Mouse (Mus musculus): ENCODE measurements around the gene Jmjd6. TPM values are rescaled to one million over a fixed set of nuclear protein-coding genes. Genes with fewer than 3 reads are reported as not detected.

Gene Jmjd6
- polyA plus RNA-seq (2015; fragmentation: Nextera tagmentation; extraction: Ambion mirVana), result 83.4 and 86.0 TPM in 2 replicates

DNA sequence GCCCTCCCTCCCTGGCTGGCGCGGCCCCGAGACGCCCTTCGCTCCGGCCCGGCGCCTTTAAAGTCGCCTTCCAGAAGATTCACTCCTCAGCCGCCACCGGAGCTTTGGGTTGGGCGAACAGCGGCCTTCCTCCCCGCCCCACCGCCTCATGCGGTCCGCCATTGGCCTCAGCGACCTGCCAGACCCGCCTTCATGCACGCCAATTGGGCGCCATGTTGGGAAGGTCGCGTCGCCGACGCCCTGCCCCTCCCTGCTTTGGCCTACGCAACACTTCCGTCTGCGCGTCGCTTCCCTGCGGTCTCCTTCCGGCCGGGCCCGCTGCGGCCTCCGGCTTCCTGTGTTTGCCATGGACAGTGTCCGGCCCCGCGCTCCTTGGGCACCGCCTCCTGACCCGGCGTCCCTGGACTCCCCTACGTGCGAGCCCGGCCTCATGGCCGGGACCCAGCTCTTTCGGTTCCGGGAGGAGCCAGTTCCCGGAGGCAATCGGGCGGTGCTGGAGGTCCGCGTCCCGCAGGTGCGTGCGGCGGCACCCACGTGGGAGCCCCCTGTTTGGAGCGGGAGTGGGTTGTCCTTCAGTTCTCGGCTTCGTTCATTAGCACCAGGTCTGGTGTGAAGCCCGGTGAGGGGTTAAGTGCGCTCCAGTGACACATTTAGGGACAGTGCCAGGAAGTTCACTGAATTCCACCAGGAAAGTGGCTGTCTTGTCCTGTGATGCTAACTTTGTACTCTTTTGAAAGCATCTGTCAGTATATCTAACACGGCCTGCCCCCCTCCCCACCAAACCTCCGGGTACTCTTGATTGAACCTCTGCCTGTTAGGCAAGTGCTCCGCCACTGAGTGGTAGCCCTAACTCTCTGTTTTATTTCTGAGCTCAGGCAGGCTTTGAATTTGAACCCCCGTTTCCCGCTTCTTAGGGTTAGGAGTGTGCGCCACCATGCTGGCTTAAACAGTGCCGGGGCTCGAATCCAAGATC, at the start of gene Jmjd6, which contains the start of gene Mettl23:
Gene Jmjd6 (minus strand): TSS at position 189 of the 973 bp plus-strand sequence.
Gene Mettl23 (plus strand): TSS at position 18 of the 973 bp plus-strand sequence.
- Histone ChIP-seq H3K4me3 (peak within 1 kb of the TSS; percentile 90), H3K9ac (peak within 1 kb of the TSS; percentile 83), H3K4me2 (peak within 1 kb of the TSS; percentile 76), H3K27me3 (no peaks in the 10 kb centered on the region), H3K9me3 (no peaks in the 10 kb centered on the region), H3K27ac (peak within 1 kb of the TSS; percentile 99), H3K36me3 (peaks cover 47% of the 10 kb centered on the region), H3K4me1 (peaks cover 39% of the 10 kb centered on the region)
- peak; percentile 93 for ATAC-seq (ENCODE audit: insufficient number of reproducible peaks, low FRiP score, low TSS enrichment, low read depth)
- under 1% methylated on average over 72 of the region's 72 CpGs for WGBS

- Histone ChIP-seq H3K36me3 (no peaks in the 10 kb centered on the region), H3K4me2 (no peak overlapping the region), H3K27ac (no peak overlapping the region), H3K9ac (no peak overlapping the region), H3K9me3 (no peaks in the 10 kb centered on the region), H3K4me1 (peaks cover 9% of the 10 kb centered on the region; the same call in 1 of the 2 replicates), H3K4me3 (no peak overlapping the region), H3K27me3 (0 out of 2 replicates have a peak, but pooled peaks cover 4% of the 10 kb centered on the region)
- no peak for ATAC-seq (ENCODE audit: insufficient number of reproducible peaks, low FRiP score, low TSS enrichment, low read depth)
- WGBS, result 52% methylated on average over 5 of the region's 5 CpGs
Observed at GRCm38 (mm10) chr11:116887136-116887535, 43.9 kb upstream of the Jmjd6 start.

DNA sequence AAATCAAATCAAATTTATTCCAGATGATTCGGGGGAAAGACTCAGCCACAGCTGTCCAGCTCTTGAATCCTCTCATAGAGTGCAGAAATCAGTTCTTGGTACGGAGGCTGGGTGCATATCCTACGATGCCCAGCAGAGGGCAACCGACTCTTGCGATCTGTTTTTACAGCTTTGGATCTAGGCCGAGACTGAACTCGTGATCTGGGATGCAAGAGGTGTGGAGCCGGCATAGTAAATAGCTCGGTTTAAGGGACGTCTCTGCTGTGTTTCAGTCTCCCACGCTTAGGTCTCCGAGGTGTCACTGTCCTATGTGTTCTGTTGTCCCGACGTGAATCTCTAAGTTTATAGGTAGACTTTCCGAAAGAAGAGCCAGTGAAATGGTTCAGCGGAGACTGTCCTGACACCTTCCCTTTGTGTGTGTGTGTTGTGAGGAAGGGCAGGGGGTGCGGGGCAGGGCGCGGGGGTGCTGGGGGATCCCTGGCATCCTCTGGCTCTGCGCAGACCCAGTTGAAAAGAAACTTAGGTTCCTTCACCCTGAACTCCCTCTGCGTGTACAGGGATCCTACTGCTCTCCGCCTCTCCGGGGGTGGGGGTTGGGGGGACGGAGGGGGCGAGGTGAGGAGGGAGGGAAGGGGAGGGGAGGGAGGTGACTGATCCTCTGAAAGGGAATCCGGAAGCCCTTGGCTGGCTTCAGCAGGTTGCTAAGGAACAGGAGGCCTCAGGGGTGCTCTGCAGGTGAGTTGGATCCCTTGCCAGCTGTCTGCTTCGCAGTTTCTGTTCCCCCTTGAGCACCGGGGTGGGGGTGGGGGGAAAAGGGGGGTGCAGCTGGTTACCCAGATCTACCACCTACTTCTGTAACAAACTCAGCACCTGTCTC, 42.3 kb upstream of the Jmjd6 start:
- Histone ChIP-seq H3K4me1 (peaks cover 9% of the 10 kb centered on the region; the same call in 1 of the 2 replicates), H3K4me3 (peak overlapping the region; percentile 36), H3K27ac (no peak overlapping the region), H3K9ac (no peak overlapping the region), H3K27me3 (0 out of 2 replicates have a peak, but pooled peaks cover 4% of the 10 kb centered on the region), H3K9me3 (no peaks in the 10 kb centered on the region), H3K36me3 (no peaks in the 10 kb centered on the region), H3K4me2 (peak overlapping the region; percentile 56)
- no peak for ATAC-seq (ENCODE audit: insufficient number of reproducible peaks, low FRiP score, low TSS enrichment, low read depth)
- WGBS, result 2% methylated on average over 28 of the region's 28 CpGs

GRCm38 (mm10) chr11:116884061-116884460, 40.8 kb upstream of the Jmjd6 start:
- Histone ChIP-seq H3K27ac (no peak overlapping the region), H3K27me3 (0 out of 2 replicates have a peak, but pooled peaks cover 4% of the 10 kb centered on the region), H3K9ac (no peak overlapping the region), H3K4me3 (no peak overlapping the region), H3K36me3 (no peaks in the 10 kb centered on the region), H3K4me1 (peaks cover 9% of the 10 kb centered on the region; the same call in 1 of the 2 replicates), H3K9me3 (no peaks in the 10 kb centered on the region), H3K4me2 (no peak overlapping the region)
- ATAC-seq (ENCODE audit: insufficient number of reproducible peaks, low FRiP score, low TSS enrichment, low read depth), result no peak
- WGBS, result 85% methylated on average over 6 of the region's 6 CpGs

DNA sequence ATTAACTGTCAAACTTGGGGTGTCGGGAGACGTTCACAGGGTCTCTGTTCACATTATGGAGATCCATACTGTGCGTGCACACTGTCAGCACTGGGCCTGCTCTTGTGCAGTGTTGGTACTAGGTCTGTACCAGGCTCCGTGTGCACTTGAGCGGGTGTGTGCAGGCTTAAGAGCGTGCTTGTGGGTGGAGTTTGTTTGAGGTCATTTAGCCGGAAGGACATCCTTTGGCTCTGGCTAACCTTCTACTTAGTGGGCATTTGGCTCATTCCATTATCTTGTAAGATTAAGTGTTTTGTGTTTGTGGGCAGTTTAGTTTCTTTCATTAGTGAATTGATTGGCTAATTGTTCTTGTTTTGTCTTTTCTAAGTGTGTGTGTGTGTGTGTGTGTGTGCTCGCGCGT, 39.2 kb upstream of the Jmjd6 start:
- ATAC-seq (ENCODE audit: insufficient number of reproducible peaks, low FRiP score, low TSS enrichment, low read depth), result no peak
- Histone ChIP-seq H3K9ac (no peak overlapping the region), H3K27ac (no peak overlapping the region), H3K9me3 (no peaks in the 10 kb centered on the region), H3K4me3 (no peak overlapping the region), H3K36me3 (no peaks in the 10 kb centered on the region), H3K27me3 (0 out of 2 replicates have a peak, but pooled peaks cover 4% of the 10 kb centered on the region), H3K4me2 (no peak overlapping the region), H3K4me1 (peaks cover 9% of the 10 kb centered on the region; the same call in 1 of the 2 replicates)
- WGBS, result 79% methylated on average over 10 of the region's 10 CpGs

DNA sequence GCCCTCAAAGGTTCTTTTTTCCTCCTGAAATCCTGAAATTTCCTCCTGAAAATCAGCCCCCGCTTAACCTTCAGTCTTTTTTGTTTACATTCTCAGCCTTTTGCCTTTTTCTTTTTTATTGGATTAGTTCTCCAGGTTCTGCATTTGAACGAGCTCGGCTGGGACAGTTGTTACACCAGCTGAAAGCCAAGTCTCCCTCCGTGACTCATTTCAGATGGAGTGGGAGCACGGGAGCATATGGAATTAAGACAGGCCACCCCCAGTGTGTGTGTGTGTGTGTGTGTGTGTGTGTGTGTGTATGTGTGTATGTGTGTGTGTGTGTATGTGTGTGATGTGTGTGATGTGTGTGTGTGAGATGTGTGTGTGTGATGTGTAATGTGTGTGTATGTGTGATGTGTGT, 38.2 kb upstream of the Jmjd6 start:
- H3K4me2 ChIP-seq, result no peak overlapping the region
- no peak overlapping the region for H3K27ac ChIP-seq
- H3K36me3 ChIP-seq, result no peaks in the 10 kb centered on the region
- H3K4me1 ChIP-seq, result peaks cover 9% of the 10 kb centered on the region; the same call in 1 of the 2 replicates
- H3K9me3 ChIP-seq, result no peaks in the 10 kb centered on the region
- no peak overlapping the region for H3K9ac ChIP-seq
- H3K4me3 ChIP-seq, result no peak overlapping the region
- no peak for ATAC-seq (ENCODE audit: insufficient number of reproducible peaks, low FRiP score, low TSS enrichment, low read depth)
- H3K27me3 ChIP-seq, result no peaks in the 10 kb centered on the region
- WGBS, result 60% methylated on average over 5 of the region's 5 CpGs

DNA sequence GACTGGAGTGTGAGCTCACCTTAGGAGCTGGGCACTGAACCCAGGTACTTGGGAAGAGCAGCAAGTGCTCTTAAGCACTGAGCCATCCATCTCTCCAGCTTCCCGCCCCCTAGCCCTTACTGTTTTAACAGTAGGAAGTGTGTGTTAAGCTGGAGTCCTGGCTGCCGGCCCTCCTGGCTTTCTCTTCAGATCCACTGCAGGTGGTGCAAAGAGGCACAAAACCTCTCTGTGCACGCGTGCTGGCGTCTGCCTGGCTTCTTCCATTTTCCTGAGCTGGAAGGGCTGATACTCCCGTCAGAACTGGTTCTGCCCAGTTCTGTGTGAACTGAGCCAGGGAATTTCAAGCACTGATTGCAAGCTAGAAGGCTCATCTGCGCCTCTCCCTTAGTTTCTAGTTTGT, 37.6 kb upstream of the Jmjd6 start:
- no peaks in the 10 kb centered on the region for H3K27me3 ChIP-seq
- H3K9ac ChIP-seq, result no peak overlapping the region
- H3K27ac ChIP-seq, result no peak overlapping the region
- H3K36me3 ChIP-seq, result no peaks in the 10 kb centered on the region
- ATAC-seq (ENCODE audit: insufficient number of reproducible peaks, low FRiP score, low TSS enrichment, low read depth), result no peak
- H3K4me3 ChIP-seq, result no peak overlapping the region
- 61% methylated on average over 7 of the region's 7 CpGs for WGBS
- H3K4me2 ChIP-seq, result no peak overlapping the region
- no peaks in the 10 kb centered on the region for H3K9me3 ChIP-seq
- H3K4me1 ChIP-seq, result peaks cover 6% of the 10 kb centered on the region; the same call in 1 of the 2 replicates

GRCm38 (mm10) chr11:116878454-116878853, 35.2 kb upstream of the Jmjd6 start:
- Histone ChIP-seq H3K4me1 (no peaks in the 10 kb centered on the region; the same call in 1 of the 2 replicates), H3K27me3 (no peaks in the 10 kb centered on the region), H3K9me3 (no peaks in the 10 kb centered on the region), H3K27ac (no peak overlapping the region), H3K9ac (no peak overlapping the region), H3K4me2 (no peak overlapping the region), H3K36me3 (peaks cover 13% of the 10 kb centered on the region), H3K4me3 (no peak overlapping the region)
- ATAC-seq (ENCODE audit: insufficient number of reproducible peaks, low FRiP score, low TSS enrichment, low read depth), result no peak
- WGBS, result 74% methylated on average over 8 of the region's 8 CpGs

DNA sequence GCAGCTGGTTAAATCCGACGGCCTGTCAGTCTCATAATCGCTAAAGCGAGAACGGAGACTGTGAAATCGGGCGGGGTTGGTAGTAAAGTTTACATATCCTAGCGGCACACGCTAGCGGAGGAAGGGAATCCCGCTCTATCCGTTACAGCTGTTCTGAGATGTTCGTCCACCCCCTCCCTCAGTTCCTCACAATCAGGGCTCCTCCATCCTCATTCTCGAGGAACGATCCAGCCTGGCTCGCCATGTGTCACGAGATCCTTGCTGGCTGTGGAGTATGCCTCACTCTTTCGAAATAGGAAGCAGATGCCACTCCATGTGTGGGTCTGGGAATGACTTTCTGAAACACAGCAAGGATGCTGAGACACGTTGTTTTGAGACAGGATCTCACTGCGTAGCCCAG, 30.7 kb upstream of the Jmjd6 start:
- H3K4me3 ChIP-seq, result no peak overlapping the region
- no peaks in the 10 kb centered on the region for H3K27me3 ChIP-seq
- no peak overlapping the region for H3K4me2 ChIP-seq
- peaks cover 2% of the 10 kb centered on the region for H3K4me1 ChIP-seq
- no peak overlapping the region for H3K9ac ChIP-seq
- peaks cover 53% of the 10 kb centered on the region for H3K36me3 ChIP-seq
- H3K9me3 ChIP-seq, result no peaks in the 10 kb centered on the region
- WGBS, result 65% methylated on average over 20 of the region's 20 CpGs
- peak overlapping the region; percentile 18; the same call in 1 of the 2 replicates for H3K27ac ChIP-seq
- peak; percentile 21; the same call in 1 of the 2 replicates for ATAC-seq (ENCODE audit: insufficient number of reproducible peaks, low FRiP score, low TSS enrichment, low read depth)

DNA sequence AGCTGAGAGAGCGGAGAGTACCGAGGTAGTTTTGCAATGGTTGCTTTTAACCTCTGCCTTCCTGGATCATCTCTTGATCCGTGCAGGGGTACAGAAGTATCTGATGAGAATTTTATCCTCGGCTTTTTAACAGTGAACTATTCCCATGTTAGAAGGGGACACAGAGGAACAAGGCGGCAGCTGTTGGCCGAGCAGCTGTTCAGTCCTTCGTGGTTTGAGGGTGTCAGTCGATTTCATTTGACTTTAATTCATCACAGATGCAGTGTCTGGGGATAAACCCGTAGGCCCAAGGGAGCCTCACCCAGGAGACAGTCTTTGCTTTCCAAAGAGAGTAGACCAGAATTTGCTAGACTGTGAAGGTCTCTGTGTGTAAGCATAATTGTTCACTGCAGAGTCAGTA, 28.3 kb upstream of the Jmjd6 start:
- Histone ChIP-seq H3K27me3 (no peaks in the 10 kb centered on the region), H3K4me1 (peaks cover 2% of the 10 kb centered on the region), H3K9me3 (no peaks in the 10 kb centered on the region), H3K27ac (no peak overlapping the region), H3K4me2 (no peak overlapping the region), H3K4me3 (no peak overlapping the region), H3K36me3 (peaks cover 67% of the 10 kb centered on the region), H3K9ac (no peak overlapping the region)
- no peak for ATAC-seq (ENCODE audit: insufficient number of reproducible peaks, low FRiP score, low TSS enrichment, low read depth)
- 53% methylated on average over 9 of the region's 9 CpGs for WGBS

GRCm38 (mm10) chr11:116869641-116870040, 26.4 kb upstream of the Jmjd6 start:
- no peak overlapping the region for H3K4me3 ChIP-seq
- no peaks in the 10 kb centered on the region for H3K9me3 ChIP-seq
- ATAC-seq (ENCODE audit: insufficient number of reproducible peaks, low FRiP score, low TSS enrichment, low read depth), result no peak
- no peak overlapping the region for H3K27ac ChIP-seq
- H3K4me2 ChIP-seq, result no peak overlapping the region
- no peaks in the 10 kb centered on the region for H3K27me3 ChIP-seq
- peaks cover 84% of the 10 kb centered on the region for H3K36me3 ChIP-seq
- 80% methylated on average over 4 of the region's 4 CpGs for WGBS
- peaks cover 2% of the 10 kb centered on the region for H3K4me1 ChIP-seq
- no peak overlapping the region for H3K9ac ChIP-seq
